Mouse (Mus musculus): ENCODE data around the gene Lair1. TPM values are rescaled to one million over a fixed set of nuclear protein-coding genes. Genes with fewer than 3 reads are reported as not detected.
A peak's percentile ranks its signal among the peaks of the same experiment; 100 is the strongest.

Lair1 gene
- 0.16 and 0.93 TPM in 2 replicates for polyA plus RNA-seq (2014; fragmentation: Nextera tagmentation; extraction: Ambion mirVana)

DNA sequence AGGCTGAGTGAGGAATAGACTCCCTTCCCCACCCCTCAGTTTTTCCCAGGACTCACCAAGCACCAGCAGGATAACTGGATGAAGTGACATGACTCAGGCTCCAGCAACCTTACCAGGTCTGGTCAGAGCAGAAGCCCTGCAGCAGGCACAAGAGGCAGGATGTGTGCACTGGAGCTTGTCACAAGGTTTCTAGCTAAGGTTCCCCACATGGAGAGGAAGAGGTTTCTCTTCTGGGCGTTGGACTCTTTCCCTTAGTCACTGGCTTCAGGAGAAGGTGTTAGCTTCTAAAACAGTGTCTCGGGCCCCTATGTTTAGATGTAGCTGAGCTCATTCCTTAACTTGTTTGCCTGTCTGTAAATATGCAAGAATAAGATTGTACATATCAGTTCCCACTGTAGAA, at the start of gene Lair1:
Gene Lair1 (minus strand): TSS at position 192 of the 400 bp plus-strand sequence.
- Histone ChIP-seq H3K4me1 (ENCODE audit: insufficient read depth) (no peaks in the 10 kb centered on the region), H3K27ac (ENCODE audit: low read depth) (no peak within 1 kb of the TSS), H3K9ac (no peak within 1 kb of the TSS), H3K27me3 (ENCODE audit: insufficient read depth, low read length) (no peaks in the 10 kb centered on the region), H3K36me3 (ENCODE audit: insufficient read depth) (no peaks in the 10 kb centered on the region), H3K4me3 (ENCODE audit: low read depth, low read length) (no peak within 1 kb of the TSS), H3K4me2 (no peak within 1 kb of the TSS), H3K9me3 (ENCODE audit: low read depth, low read length) (no peaks in the 10 kb centered on the region)
- 59% methylated on average over 2 of the region's 2 CpGs for WGBS
- ATAC-seq (ENCODE audit: insufficient read depth) (no peak), DNase-seq (no peak)
- no peak for TF ChIP-seq CTCF (IDR thresholded peaks at IDR 0.05; ENCODE audit: low read depth)

DNA sequence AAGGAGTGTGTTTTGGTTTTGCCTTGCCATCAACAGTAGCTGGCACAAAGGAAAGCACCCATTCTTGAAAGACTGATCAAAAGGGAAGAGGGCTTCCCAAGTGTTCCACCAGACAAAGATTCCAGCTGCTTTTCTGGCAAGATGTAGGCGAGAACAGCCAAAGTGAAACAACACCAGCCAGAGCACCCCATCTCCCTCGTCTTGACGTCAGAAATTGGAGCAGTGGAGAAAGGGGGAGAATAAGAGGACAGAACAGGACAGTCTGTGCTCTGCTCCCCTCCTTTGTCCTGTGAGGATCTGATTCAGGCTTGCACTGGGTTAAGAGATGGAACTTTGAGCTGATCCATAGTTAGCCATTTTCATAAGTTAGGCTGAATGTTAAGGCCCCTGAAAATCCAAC, 48.8 kb upstream of the Lair1 start:
- 35% methylated on average over 3 of the region's 3 CpGs for WGBS
- no peak overlapping the region for H3K27ac ChIP-seq (ENCODE audit: low read depth)
- H3K9ac ChIP-seq, result no peak overlapping the region
- no peak overlapping the region for H3K4me3 ChIP-seq (ENCODE audit: low read depth, low read length)
- no peaks in the 10 kb centered on the region for H3K4me1 ChIP-seq (ENCODE audit: insufficient read depth)
- no peak for ATAC-seq (ENCODE audit: insufficient read depth)
- H3K36me3 ChIP-seq (ENCODE audit: insufficient read depth), result no peaks in the 10 kb centered on the region
- H3K9me3 ChIP-seq (ENCODE audit: low read depth, low read length), result no peaks in the 10 kb centered on the region
- TF ChIP-seq CTCF (IDR thresholded peaks at IDR 0.05; ENCODE audit: low read depth), result no peak
- no peak for DNase-seq
- no peak overlapping the region for H3K4me2 ChIP-seq
- no peaks in the 10 kb centered on the region for H3K27me3 ChIP-seq (ENCODE audit: insufficient read depth, low read length)

DNA sequence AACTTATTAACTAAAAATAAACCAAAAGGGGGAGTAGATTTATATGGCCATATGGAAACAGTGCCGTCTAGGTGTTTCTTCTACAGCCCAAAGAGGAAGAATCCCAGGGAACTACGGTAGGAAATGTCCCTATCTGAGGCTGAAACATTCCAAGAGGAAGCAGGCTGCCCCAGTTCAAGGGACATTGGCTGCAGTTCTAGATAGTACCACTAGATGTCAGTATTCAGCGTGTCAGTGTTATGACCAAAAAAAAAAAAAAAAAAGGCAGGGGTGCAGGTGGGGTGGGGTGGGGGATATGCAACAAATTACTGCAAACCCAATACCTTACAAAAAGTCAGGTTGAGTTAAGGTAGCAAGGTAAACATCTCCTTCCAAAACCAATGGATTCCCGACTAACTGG, 40.4 kb upstream of the Lair1 start:
- peak; percentile 77 for TF ChIP-seq CTCF (IDR thresholded peaks at IDR 0.05; ENCODE audit: low read depth)
- DNase-seq (peak; percentile 83), ATAC-seq (ENCODE audit: insufficient read depth) (no peak)

GRCm38 (mm10) chr7:4101144-4101543, 38.1 kb upstream of the Lair1 start:
- Histone ChIP-seq H3K4me2 (no peak overlapping the region), H3K4me3 (ENCODE audit: low read depth, low read length) (no peak overlapping the region), H3K27ac (ENCODE audit: low read depth) (no peak overlapping the region), H3K36me3 (ENCODE audit: insufficient read depth) (no peaks in the 10 kb centered on the region), H3K4me1 (ENCODE audit: insufficient read depth) (no peaks in the 10 kb centered on the region), H3K27me3 (ENCODE audit: insufficient read depth, low read length) (no peaks in the 10 kb centered on the region), H3K9me3 (ENCODE audit: low read depth, low read length) (no peaks in the 10 kb centered on the region), H3K9ac (no peak overlapping the region)
- ATAC-seq (ENCODE audit: insufficient read depth), result no peak
- TF ChIP-seq CTCF (IDR thresholded peaks at IDR 0.05; ENCODE audit: low read depth), result no peak
- 84% methylated on average over 5 of the region's 5 CpGs for WGBS
- no peak for DNase-seq

More for the DNA sequence above, 40.4 kb upstream of the Lair1 start:
- Histone ChIP-seq H3K9ac (no peak overlapping the region), H3K9me3 (ENCODE audit: low read depth, low read length) (no peaks in the 10 kb centered on the region), H3K4me3 (ENCODE audit: low read depth, low read length) (no peak overlapping the region), H3K27me3 (ENCODE audit: insufficient read depth, low read length) (no peaks in the 10 kb centered on the region), H3K27ac (ENCODE audit: low read depth) (no peak overlapping the region), H3K36me3 (ENCODE audit: insufficient read depth) (no peaks in the 10 kb centered on the region), H3K4me2 (no peak overlapping the region), H3K4me1 (ENCODE audit: insufficient read depth) (no peaks in the 10 kb centered on the region)
- 18% methylated on average over 4 of the region's 4 CpGs for WGBS

GRCm38 (mm10) chr7:4098832-4099231, 35.8 kb upstream of the Lair1 start:
- TF ChIP-seq CTCF (IDR thresholded peaks at IDR 0.05; ENCODE audit: low read depth), result no peak
- DNase-seq, result no peak
- H3K9me3 ChIP-seq (ENCODE audit: low read depth, low read length), result no peaks in the 10 kb centered on the region

GRCm38 (mm10) chr7:4098301-4098700, 35.3 kb upstream of the Lair1 start:
- TF ChIP-seq CTCF (IDR thresholded peaks at IDR 0.05; ENCODE audit: low read depth), result no peak
- 66% methylated on average over 2 of the region's 2 CpGs for WGBS
- H3K4me3 ChIP-seq (ENCODE audit: low read depth, low read length), result no peak overlapping the region
- no peaks in the 10 kb centered on the region for H3K9me3 ChIP-seq (ENCODE audit: low read depth, low read length)
- no peak overlapping the region for H3K4me2 ChIP-seq
- H3K36me3 ChIP-seq (ENCODE audit: insufficient read depth), result no peaks in the 10 kb centered on the region
- H3K27me3 ChIP-seq (ENCODE audit: insufficient read depth, low read length), result no peaks in the 10 kb centered on the region
- ATAC-seq (ENCODE audit: insufficient read depth) (no peak), DNase-seq (no peak)
- no peaks in the 10 kb centered on the region for H3K4me1 ChIP-seq (ENCODE audit: insufficient read depth)
- no peak overlapping the region for H3K27ac ChIP-seq (ENCODE audit: low read depth)
- H3K9ac ChIP-seq, result no peak overlapping the region

More at GRCm38 (mm10) chr7:4098832-4099231, 35.8 kb upstream of the Lair1 start:
- Histone ChIP-seq H3K9ac (no peak overlapping the region), H3K4me1 (ENCODE audit: insufficient read depth) (no peaks in the 10 kb centered on the region), H3K27me3 (ENCODE audit: insufficient read depth, low read length) (no peaks in the 10 kb centered on the region), H3K4me2 (no peak overlapping the region), H3K27ac (ENCODE audit: low read depth) (no peak overlapping the region), H3K36me3 (ENCODE audit: insufficient read depth) (no peaks in the 10 kb centered on the region), H3K4me3 (ENCODE audit: low read depth, low read length) (no peak overlapping the region)
- no peak for ATAC-seq (ENCODE audit: insufficient read depth)
- 59% methylated on average over 2 of the region's 2 CpGs for WGBS

- H3K4me1 ChIP-seq (ENCODE audit: insufficient read depth), result no peaks in the 10 kb centered on the region
- no peak overlapping the region for H3K27ac ChIP-seq (ENCODE audit: low read depth)
- H3K36me3 ChIP-seq (ENCODE audit: insufficient read depth), result no peaks in the 10 kb centered on the region
- no peak for TF ChIP-seq CTCF (IDR thresholded peaks at IDR 0.05; ENCODE audit: low read depth)
- DNase-seq, result no peak
- H3K9me3 ChIP-seq (ENCODE audit: low read depth, low read length), result no peaks in the 10 kb centered on the region
- 39% methylated on average over 8 of the region's 8 CpGs for WGBS
- no peak overlapping the region for H3K9ac ChIP-seq
- H3K4me3 ChIP-seq (ENCODE audit: low read depth, low read length), result no peak overlapping the region
- H3K4me2 ChIP-seq, result no peak overlapping the region
- ATAC-seq (ENCODE audit: insufficient read depth), result no peak
- no peaks in the 10 kb centered on the region for H3K27me3 ChIP-seq (ENCODE audit: insufficient read depth, low read length)
Observed at GRCm38 (mm10) chr7:4091170-4091569, 28.2 kb upstream of the Lair1 start.

DNA sequence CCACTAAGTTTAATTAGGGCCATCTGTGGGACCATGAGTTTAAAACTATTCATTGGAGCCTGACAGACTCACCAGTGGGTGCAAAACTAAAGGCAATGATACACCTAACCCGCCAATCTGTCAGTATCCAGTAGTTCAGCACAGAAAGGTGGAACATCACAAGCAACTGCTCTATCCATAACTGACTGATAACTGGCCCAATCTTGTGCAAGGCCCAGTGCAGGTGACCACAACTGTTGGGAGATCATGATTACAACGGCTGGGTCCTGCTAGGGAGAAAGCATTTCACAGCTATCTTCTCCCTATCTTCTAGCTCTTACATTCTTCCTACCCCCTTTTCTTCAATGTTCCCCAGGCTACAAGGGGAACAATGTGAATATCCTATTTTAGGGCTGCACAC, 25.7 kb upstream of the Lair1 start:
- Histone ChIP-seq H3K36me3 (ENCODE audit: insufficient read depth) (no peaks in the 10 kb centered on the region), H3K4me3 (ENCODE audit: low read depth, low read length) (no peak overlapping the region), H3K4me1 (ENCODE audit: insufficient read depth) (no peaks in the 10 kb centered on the region), H3K4me2 (no peak overlapping the region), H3K27me3 (ENCODE audit: insufficient read depth, low read length) (no peaks in the 10 kb centered on the region), H3K9ac (no peak overlapping the region), H3K27ac (ENCODE audit: low read depth) (no peak overlapping the region), H3K9me3 (ENCODE audit: low read depth, low read length) (no peaks in the 10 kb centered on the region)
- TF ChIP-seq CTCF (IDR thresholded peaks at IDR 0.05; ENCODE audit: low read depth), result no peak
- no peak for DNase-seq
- no peak for ATAC-seq (ENCODE audit: insufficient read depth)
- 68% methylated on average over 2 of the region's 2 CpGs for WGBS

All from lung, embryonic 14.5 days (tissue).